Mouse (Mus musculus) cerebellum, adult 2 months (tissue): ENCODE results near the gene Gga3. TPM values are rescaled to one million over a fixed set of nuclear protein-coding genes. Genes with fewer than 3 reads are reported as not detected.

ENCODE experiments used
- DNase-seq, 2 experiments: peaks; one replicate each; pipeline ENCODE4 v3.0.0; 2021
- H3K27ac ChIP-seq: fragments of 200-500 bp; 2 replicates; pipeline ENCODE4 v1.5.1; 2012; ENCODE audit warnings: low read length, control low read depth, inconsistent platforms; ENCODE audit not compliant: insufficient read depth
- H3K27me3 ChIP-seq: fragments of 200-500 bp; 2 replicates; pipeline ENCODE4 v1.6.1; 2012; ENCODE audit warnings: inconsistent platforms, mild to moderate bottlenecking, low read length, moderate library complexity; ENCODE audit not compliant: control insufficient read depth, insufficient read depth
- H3K4me1 ChIP-seq: fragments of 200-500 bp; 2 replicates; pipeline ENCODE4 v1.6.1; 2011; ENCODE audit warnings: low read length; ENCODE audit not compliant: control insufficient read depth, insufficient read depth
- H3K4me3 ChIP-seq: fragments of 200-500 bp; replicated peaks from 2 replicates; pipeline ENCODE3; 2011; ENCODE audit warnings: mild to moderate bottlenecking, low read depth, low read length, control low read depth; ENCODE audit not compliant: insufficient read depth
- CTCF ChIP-seq: fragments of 200-500 bp; IDR thresholded peaks from 2 replicates; pipeline ENCODE4 v1.5.1; 2011; ENCODE audit warnings: low read depth, mild to moderate bottlenecking, control low read depth, low read length, moderate library complexity, borderline replicate concordance; ENCODE audit not compliant: insufficient read depth
- POLR2A ChIP-seq: fragments of 200-500 bp; IDR thresholded peaks from 2 replicates; pipeline ENCODE4 v1.6.1; 2011; ENCODE audit warnings: low read length, control low read depth, borderline replicate concordance; ENCODE audit not compliant: insufficient read depth
- WGBS: fragments of 180-500 bp; shearing (Covaris S2); methylation state at CpG from one replicate; pipeline ENCODE4 v1.1.7; 2018; 5-methylcytosine and 5-hydroxymethylcytosine counted together
- polyA plus RNA-seq: library from polyadenylated mRNA; depleted of rRNA; stranded (reverse); fragments of >200 nt; gene quantifications from 2 replicates; pipeline ENCODE4 v1.2.3, GENCODE M21; 2012

The Gga3 gene
- polyA plus RNA-seq, 1 experiment: 64.2 TPM

DNA sequence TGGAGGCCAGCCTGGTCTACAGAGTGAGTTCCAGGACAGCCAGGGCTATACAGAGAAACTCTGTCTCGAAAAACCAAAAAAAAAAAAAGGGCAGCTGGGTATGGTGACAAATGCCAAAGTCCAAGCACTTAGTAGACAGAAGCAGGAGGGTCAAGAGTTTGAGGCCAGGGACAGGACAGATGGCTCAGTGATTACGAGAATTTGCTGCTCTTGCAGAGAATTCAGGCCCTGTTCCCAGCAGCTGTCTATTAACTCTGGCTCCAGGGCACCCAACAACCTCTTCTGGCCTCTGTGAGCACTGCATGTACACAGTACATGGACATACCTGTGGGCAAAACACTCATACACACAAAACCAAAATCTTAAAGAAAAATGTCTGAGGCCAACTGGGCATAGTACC is 14.2 kb upstream of the Gga3 start:
- H3K27ac ChIP-seq: no peak overlapping the region
- H3K4me1 ChIP-seq: no peaks in the 10 kb centered on the region
- no peak for DNase-seq
- H3K4me3 ChIP-seq: no peak overlapping the region
- TF ChIP-seq POLR2A (no peak), CTCF (no peak)
- no peaks in the 10 kb centered on the region for H3K27me3 ChIP-seq
- WGBS: 46% methylated on average over 2 of the region's 2 CpGs

DNA sequence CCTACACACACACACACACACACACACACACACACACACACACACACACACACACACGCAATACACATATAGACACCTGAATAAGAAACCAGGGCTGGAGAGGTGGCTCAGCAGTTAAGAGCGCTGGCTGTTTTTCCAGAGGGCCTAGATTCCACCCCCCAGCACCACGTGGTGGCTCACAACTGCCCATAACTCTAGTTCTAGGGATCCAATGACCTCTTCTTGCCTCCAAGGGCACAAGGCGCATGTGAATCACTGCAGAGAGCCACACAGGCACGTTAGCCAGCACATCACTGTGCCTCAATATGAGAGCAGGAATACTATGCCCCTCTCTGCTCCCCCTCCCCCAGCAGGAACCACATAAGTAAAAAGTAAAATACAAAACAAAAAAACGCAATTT is 13.0 kb upstream of the Gga3 start:
- 86% methylated on average over 6 of the region's 6 CpGs for WGBS

DNA sequence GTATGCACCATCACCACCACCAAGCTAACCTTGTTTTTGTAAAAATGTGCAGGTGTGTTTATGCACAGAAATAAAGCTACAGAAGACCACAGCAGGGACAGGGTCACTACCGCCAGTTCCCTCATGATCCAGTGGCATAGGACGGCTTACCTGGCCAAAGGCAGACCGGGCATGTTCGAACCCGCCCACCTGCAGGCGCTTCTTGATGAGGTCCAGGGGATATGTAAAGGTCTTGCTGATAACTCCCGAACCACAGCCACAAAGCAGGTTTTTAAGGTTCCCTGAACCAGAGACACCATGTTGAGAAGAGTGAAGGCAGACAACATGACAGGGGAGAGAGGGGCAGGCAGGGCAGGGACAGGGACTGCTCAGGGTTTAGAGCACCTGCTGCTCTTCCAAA is 12.5 kb upstream of the Gga3 start:
- no peaks in the 10 kb centered on the region for H3K27me3 ChIP-seq
- WGBS: 96% methylated on average over 7 of the region's 7 CpGs
- no peaks in the 10 kb centered on the region for H3K4me1 ChIP-seq
- H3K27ac ChIP-seq: no peak overlapping the region
- DNase-seq: no peak
- no peak for TF ChIP-seq POLR2A
- no peak for TF ChIP-seq CTCF
- H3K4me3 ChIP-seq: no peak overlapping the region

More for the DNA sequence above, 13.0 kb upstream of the Gga3 start:
- Histone ChIP-seq H3K27ac (no peak overlapping the region), H3K4me1 (no peaks in the 10 kb centered on the region), H3K4me3 (no peak overlapping the region), H3K27me3 (no peaks in the 10 kb centered on the region)
- TF ChIP-seq CTCF: no peak
- TF ChIP-seq POLR2A: no peak
- no peak for DNase-seq

DNA sequence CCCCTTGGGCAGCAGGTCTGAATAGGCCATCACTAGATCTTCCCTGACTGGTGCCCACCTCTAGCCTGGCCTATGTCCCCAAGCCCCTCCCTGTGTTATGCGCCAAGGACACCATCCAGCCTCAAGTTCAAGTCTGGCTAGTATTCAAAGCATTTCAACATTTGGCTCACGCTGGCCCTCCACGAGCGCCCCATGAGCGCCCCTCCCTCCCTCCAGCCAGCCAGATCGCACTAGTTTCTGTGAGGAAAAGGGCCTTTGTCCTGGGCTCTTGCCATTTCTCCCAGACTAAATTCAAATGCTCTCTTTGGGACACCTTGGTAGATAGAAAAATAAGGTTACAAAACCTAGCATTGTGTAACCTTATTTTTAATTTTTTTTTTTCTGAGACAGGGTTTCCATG is 12.0 kb upstream of the Gga3 start:
- no peak for TF ChIP-seq CTCF
- no peak for TF ChIP-seq POLR2A
- H3K27ac ChIP-seq: no peak overlapping the region
- no peak overlapping the region for H3K4me3 ChIP-seq
- WGBS: 47% methylated on average over 6 of the region's 6 CpGs
- no peak for DNase-seq
- H3K4me1 ChIP-seq: no peaks in the 10 kb centered on the region
- H3K27me3 ChIP-seq: no peaks in the 10 kb centered on the region

DNA sequence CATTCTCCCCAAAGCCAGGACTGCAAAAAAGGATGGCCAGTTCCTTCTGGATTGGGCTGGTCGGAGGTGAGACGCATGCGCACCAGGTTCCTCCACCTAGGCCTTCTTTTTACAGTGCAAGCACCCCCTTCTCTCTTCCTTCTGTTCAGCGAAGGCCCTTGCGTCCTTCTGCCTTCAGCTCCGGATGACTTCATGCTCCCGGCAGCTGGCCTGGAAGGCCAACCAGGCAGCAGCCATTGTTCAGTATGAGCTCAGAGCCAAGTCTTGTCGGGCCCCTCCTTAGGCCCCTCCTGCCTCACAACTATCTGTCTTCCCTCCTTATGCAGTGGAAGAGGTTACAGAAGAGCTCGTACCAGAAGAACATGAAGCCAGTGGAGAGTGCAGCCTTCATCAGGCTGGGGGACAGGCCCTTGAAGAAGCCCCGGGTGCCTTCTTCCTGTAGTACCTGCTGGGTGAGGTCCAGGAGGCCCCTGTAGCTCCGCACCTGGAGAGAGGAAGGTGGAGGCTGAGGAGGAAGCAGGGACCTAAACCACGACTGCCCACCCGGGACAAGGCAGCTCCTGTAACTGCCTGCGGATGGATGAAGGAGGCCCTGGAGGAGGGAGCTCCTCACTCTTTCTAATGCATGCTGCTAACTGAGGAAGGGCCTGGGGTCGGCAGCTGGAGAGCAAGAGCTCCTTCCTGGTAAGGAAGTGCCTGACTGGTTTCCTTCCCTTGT is 11.4 kb upstream of the Gga3 start:
- no peak for DNase-seq
- H3K4me3 ChIP-seq: no peak overlapping the region
- TF ChIP-seq POLR2A: no peak
- TF ChIP-seq CTCF: no peak
- no peaks in the 10 kb centered on the region for H3K27me3 ChIP-seq
- 61% methylated on average over 15 of the region's 15 CpGs for WGBS
- no peak overlapping the region for H3K27ac ChIP-seq
- H3K4me1 ChIP-seq: no peaks in the 10 kb centered on the region

DNA sequence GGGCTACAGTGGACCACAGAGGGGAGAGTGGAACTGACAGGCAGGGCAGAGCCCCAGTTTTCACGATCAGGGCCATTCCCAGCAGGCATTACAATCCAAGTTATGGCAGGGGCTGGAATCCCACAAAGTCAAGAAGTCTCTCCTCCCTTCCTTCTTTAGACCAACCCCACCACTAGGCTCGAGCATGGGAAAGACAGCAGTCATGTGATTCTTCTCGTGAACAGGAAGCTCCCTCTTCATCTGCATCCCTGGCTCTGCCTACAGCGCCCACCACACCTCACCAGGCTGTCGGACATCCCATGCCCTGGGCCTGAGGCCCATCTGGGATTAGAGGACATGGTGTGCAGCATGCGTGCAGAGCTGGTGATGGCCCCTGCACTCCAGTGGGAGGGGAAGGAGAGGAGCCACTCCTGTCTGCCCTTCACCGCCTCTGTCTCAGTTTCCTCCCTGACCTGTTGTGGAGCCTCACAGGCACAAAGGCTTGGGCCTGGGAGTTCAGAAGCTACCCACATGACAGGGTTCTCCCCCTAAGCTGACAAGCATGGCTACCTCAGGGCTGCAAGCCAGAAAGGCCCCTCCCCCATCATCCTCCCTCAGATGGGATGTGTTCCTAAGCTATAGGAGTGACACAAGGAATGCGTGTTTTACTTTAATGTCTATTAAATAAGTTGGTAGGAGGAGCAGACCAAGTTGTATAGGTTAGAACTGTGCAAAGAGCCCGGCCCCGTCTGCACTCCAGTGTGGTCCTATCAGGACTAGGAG is 10.7 kb upstream of the Gga3 start:
- no peak for TF ChIP-seq CTCF
- TF ChIP-seq POLR2A: no peak
- 77% methylated on average over 10 of the region's 10 CpGs for WGBS
- H3K4me1 ChIP-seq: no peaks in the 10 kb centered on the region
- no peak overlapping the region for H3K27ac ChIP-seq
- H3K4me3 ChIP-seq: no peak overlapping the region
- DNase-seq: no peak
- H3K27me3 ChIP-seq: no peaks in the 10 kb centered on the region

DNA sequence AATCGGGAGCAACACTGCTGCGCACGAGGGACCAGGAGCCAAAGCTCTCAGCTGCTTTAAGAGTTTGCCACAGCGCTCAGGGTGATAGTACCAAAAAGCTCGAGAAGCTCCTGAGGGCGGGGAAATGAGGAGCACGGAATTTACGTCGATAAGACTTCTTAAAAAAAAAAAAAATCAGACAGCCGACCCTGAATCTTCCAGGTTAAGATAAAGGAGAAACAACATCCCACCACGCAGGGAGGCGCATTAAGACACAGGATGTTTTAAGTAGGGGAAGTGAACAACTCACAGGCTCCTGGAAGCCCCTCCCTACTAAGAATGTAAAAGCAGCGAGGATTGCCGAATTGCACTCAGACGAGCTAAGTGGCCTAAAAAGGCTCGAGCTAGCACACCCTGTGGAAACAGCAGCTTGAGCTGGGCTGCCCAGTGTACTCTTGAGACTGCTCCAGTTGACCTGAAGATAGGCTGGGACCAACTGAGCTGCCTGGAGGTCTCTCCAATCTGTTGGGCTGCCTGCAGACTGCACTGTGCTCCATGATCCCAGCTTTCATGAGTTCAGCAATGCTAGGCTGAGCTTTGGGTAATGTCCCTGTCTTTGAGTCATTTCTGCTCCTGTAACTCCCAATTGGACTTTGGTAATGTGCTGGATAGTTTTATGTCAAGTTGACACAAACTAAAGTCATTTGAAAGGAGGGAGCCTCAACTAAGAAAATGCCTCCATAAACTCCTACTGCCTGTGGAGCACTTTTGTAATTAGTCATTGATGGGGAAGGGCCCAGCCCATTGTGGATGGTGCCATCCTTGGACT is 9.5 kb upstream of the Gga3 start:
- peak overlapping the region; percentile 88 for H3K27ac ChIP-seq
- peak overlapping the region; percentile 75 for H3K4me3 ChIP-seq
- WGBS: 4% methylated on average over 16 of the region's 16 CpGs
- H3K27me3 ChIP-seq: no peaks in the 10 kb centered on the region
- no peak for DNase-seq
- H3K4me1 ChIP-seq: 0 out of 2 replicates have a peak, but pooled peaks cover 4% of the 10 kb centered on the region
- no peak for TF ChIP-seq POLR2A
- TF ChIP-seq CTCF: no peak
